Mouse (Mus musculus) midbrain, embryonic 15.5 days (tissue): ENCODE data around the gene Acsl5. TPM values are rescaled to one million over a fixed set of nuclear protein-coding genes. Genes with fewer than 3 reads are reported as not detected.

Experiments used
- ATAC-seq: fragments of 200-750 bp; cut with Nextera tagmentation; replicated peaks from 2 replicates; pipeline ENCODE4 v1.8.0; 2017; ENCODE audit warnings: moderate TSS enrichment
- H3K27ac ChIP-seq: fragments of 300-500 bp; sonication (generic); 2 replicates; pipeline ENCODE4 v1.5.1; 2015; ENCODE audit warnings: mild to moderate bottlenecking, inconsistent platforms
- H3K27me3 ChIP-seq: fragments of 300-500 bp; sonication (generic); replicated peaks from 2 replicates; pipeline ENCODE4 v1.6.1; 2015; ENCODE audit warnings: inconsistent platforms
- H3K36me3 ChIP-seq: fragments of 300-500 bp; sonication (generic); replicated peaks from 2 replicates; pipeline ENCODE4 v1.6.1; 2015; ENCODE audit warnings: inconsistent platforms
- H3K4me1 ChIP-seq: fragments of 300-500 bp; sonication (generic); 2 replicates; pipeline ENCODE4 v1.6.1; 2015; ENCODE audit warnings: inconsistent platforms
- H3K4me2 ChIP-seq: fragments of 300-500 bp; sonication (generic); 2 replicates; pipeline ENCODE4 v1.6.1; 2015; ENCODE audit warnings: inconsistent platforms, mild to moderate bottlenecking, moderate library complexity
- H3K4me3 ChIP-seq: fragments of 300-500 bp; sonication (generic); 2 replicates; pipeline ENCODE4 v1.5.1; 2015; ENCODE audit warnings: mild to moderate bottlenecking, inconsistent platforms
- H3K9ac ChIP-seq: fragments of 300-500 bp; sonication (generic); 2 replicates; pipeline ENCODE4 v1.6.1; 2015; ENCODE audit warnings: mild to moderate bottlenecking, inconsistent platforms
- H3K9me3 ChIP-seq: fragments of 300-500 bp; sonication (generic); 2 replicates; pipeline ENCODE4 v1.6.1; 2016; ENCODE audit warnings: inconsistent platforms
- WGBS: fragments of 180-500 bp; shearing (Covaris S2); methylation state at CpG from one replicate; pipeline ENCODE4 v1.1.7; 2015; ENCODE audit warnings: mixed read lengths; 5-methylcytosine and 5-hydroxymethylcytosine counted together
- polyA plus RNA-seq: library from polyadenylated mRNA; unstranded; fragments of >200 nt; fragmentation: Nextera tagmentation; extraction: Ambion mirVana; gene quantifications from 2 replicates; pipeline ENCODE4 v1.2.1, GENCODE M21; 2015

Gene Acsl5
- polyA plus RNA-seq: 13.4 and 15.7 TPM in 2 replicates

DNA sequence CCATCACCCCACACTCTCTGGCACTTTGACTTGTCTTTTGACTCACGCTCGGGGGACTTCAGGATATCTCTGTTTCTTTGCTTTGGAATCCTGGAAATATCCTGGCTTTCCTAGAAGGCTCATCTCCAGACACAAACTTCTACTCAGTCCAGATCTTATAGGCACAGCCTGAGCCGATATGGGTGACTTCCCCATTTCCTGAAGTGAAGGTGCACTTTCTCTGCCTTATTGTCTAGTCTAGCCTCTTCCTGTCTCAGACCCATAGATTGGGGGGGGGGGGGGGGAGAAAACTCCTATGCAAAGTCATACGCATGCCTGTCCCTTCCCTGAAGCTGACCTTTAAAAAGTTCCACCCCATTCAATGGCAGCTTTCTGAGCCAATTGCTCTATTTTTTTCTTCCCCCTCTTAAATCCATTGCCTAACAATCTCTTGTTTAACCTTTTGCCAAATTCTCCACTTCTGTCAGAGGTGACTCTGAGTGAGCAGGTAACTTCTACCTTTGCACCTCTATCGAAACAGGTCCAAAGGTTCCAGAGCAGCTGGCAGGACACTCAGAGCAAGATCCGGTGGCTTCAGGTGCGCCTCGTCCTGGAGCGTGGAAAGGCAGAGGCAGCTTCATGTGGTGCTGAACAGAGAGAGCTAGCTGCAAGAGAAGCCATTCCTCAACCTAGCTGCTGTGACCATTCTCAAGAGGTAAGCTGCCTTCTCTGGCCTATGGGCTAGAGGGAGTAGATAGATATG lies at the start of gene Acsl5:
Gene Acsl5 (plus strand): TSS at position 556 of the 742 bp plus-strand sequence.
- Histone ChIP-seq H3K9ac (no peak within 1 kb of the TSS), H3K36me3 (no peaks in the 10 kb centered on the region), H3K27ac (no peak within 1 kb of the TSS), H3K27me3 (no peaks in the 10 kb centered on the region), H3K9me3 (no peaks in the 10 kb centered on the region), H3K4me1 (peaks cover 19% of the 10 kb centered on the region), H3K4me3 (no peak within 1 kb of the TSS), H3K4me2 (no peak within 1 kb of the TSS)
- no peak for ATAC-seq
- WGBS: 94% methylated on average over 9 of the region's 9 CpGs

DNA sequence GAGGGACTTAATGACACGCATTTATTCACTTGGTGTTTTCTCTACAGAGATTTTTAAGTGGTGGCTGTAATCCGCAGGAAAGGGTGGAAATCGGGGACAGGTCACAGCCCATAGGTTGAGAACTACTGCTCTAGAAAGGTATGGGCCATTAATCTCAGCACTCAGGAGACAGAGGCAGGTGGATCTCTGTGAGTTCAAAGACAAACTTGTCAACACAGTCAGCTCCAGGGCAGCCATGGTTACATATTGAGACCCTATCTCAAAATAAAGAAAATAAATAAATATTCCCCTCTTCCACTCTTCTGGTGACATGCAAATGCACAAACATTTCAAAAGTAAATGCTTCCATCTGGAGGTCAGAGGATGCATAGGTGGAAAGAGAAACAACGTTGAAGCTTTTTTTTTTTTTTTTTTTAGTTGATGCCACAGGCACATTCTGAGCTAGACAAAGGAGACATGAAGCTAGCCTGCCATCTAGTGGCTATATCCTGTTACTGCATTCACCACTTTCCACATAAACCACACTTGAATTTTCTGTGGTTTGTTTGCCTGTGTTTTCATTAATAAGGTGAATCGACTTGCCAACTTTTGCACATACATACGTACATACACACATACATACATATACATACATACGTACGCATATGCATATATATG lies 45.1 kb upstream of the Acsl5 start:
- Histone ChIP-seq H3K9ac (no peak overlapping the region), H3K36me3 (no peaks in the 10 kb centered on the region), H3K4me2 (no peak overlapping the region), H3K27ac (no peak overlapping the region), H3K4me3 (no peak overlapping the region), H3K27me3 (no peaks in the 10 kb centered on the region), H3K9me3 (no peaks in the 10 kb centered on the region), H3K4me1 (no peaks in the 10 kb centered on the region)
- 40% methylated on average over 8 of the region's 8 CpGs for WGBS
- peak; percentile 50; the same call in 1 of the 2 replicates for ATAC-seq

DNA sequence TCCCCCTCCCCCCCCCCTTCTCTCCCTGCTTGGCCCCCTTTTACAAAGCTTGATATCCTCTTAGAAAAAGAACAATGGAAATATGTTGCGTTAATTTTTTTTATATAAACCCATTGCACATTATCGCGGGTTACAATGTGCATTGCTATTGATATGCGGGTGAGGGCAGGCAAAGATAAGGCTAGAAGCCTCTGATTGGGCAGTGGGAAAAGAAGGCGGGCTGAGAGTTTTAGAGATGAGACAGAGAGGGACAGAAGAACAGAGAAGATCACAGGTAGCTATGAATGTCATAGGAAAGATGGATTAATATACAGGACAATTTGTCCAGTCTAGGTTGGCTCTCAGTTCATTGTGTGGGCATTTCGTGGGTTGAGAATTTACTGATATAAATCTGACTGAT lies 44.5 kb upstream of the Acsl5 start:
- WGBS: 58% methylated on average over 6 of the region's 6 CpGs
- ATAC-seq: 0 out of 2 replicates have a peak, but pooled peaks have one; percentile 14

DNA sequence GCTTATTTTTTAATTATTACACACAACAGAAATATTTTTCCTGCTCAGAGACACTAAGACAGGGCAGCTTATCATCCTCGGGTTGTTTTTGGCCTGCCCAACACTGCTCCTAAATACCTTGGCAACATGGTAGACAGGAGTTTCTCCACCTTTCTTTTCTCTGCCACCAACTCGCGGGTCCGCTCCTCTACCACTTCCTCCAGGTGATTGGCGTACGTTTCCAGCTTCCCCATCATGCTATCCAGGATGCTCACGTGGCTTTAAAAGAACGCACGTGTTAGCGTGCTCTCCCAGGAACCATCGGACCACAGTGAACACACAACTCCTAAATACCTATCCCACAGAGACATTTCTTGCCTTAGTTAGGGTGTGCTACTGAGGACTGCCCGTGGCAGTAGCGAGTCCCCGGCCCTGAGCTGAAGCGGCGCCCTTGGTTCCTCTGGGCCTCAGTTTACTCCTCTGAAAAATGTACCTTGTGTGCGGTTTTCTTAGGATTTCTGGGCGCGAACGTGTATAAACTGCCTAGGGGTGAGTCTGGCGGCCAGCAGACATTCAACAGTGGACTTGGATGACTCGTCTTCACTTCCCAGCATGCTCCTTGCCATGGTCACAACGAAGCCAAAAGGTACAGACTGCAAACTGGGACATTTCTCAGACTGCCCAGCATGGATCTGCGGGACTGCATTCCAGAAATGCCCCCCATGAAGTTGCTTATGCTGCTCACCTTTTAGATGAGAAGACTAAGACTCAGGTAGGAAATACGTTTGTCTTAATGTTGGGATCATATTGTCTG lies 43.8 kb upstream of the Acsl5 start:
- no peaks in the 10 kb centered on the region for H3K9me3 ChIP-seq
- no peak overlapping the region for H3K9ac ChIP-seq
- no peak overlapping the region for H3K4me2 ChIP-seq
- WGBS: 66% methylated on average over 25 of the region's 25 CpGs
- H3K36me3 ChIP-seq: no peaks in the 10 kb centered on the region
- no peaks in the 10 kb centered on the region for H3K27me3 ChIP-seq
- no peak overlapping the region for H3K27ac ChIP-seq
- no peak overlapping the region for H3K4me3 ChIP-seq
- H3K4me1 ChIP-seq: no peaks in the 10 kb centered on the region
- ATAC-seq: no peak

More for the DNA sequence above, 44.5 kb upstream of the Acsl5 start:
- H3K9ac ChIP-seq: no peak overlapping the region
- H3K4me2 ChIP-seq: no peak overlapping the region
- no peaks in the 10 kb centered on the region for H3K9me3 ChIP-seq
- no peaks in the 10 kb centered on the region for H3K36me3 ChIP-seq
- no peak overlapping the region for H3K27ac ChIP-seq
- no peak overlapping the region for H3K4me3 ChIP-seq
- no peaks in the 10 kb centered on the region for H3K27me3 ChIP-seq
- no peaks in the 10 kb centered on the region for H3K4me1 ChIP-seq

DNA sequence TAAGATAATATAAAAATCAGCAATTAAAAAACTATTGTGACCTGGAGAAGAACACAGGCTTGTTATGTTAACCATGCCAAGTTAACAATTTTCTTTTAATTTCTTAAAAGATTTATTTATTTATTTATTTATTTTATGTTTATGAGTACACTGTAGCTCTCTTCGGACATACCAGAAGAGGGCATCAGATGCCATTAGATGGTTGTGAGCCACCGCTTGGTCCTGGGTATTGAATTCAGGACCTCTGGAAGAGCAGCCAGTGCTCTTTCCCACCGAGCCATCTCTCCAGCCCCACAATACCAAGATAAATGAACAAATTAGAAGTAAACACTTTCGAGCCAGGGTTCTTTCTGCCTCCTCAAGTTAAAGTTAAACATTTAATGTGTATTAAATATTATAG lies 43.1 kb upstream of the Acsl5 start:
- no peaks in the 10 kb centered on the region for H3K4me1 ChIP-seq
- no peaks in the 10 kb centered on the region for H3K36me3 ChIP-seq
- no peak for ATAC-seq
- no peak overlapping the region for H3K4me2 ChIP-seq
- 78% methylated on average over 4 of the region's 4 CpGs for WGBS
- no peaks in the 10 kb centered on the region for H3K27me3 ChIP-seq
- no peak overlapping the region for H3K9ac ChIP-seq
- no peak overlapping the region for H3K27ac ChIP-seq
- H3K9me3 ChIP-seq: no peaks in the 10 kb centered on the region
- H3K4me3 ChIP-seq: no peak overlapping the region

DNA sequence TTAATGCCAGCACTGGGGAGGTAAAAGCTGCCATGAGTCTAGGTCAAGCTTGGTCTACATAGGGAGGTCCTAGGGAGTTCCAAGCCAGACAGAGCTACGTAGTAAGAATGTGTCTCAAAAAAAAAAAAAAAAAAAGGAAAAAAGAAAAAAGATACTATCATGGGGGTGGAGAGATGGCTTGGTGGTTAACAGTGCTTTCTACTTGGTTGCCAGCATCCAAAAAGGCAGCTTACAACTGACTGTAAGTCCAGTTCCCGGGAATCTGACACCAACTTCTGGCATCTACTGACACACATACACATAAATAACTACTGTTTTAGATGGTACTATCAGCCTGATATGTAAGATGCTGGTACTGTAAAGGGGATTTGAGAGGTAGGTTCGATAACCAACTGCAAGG lies 42.7 kb upstream of the Acsl5 start:
- WGBS: 89% methylated on average over 3 of the region's 3 CpGs
- no peak for ATAC-seq
- Histone ChIP-seq H3K9ac (no peak overlapping the region), H3K9me3 (no peaks in the 10 kb centered on the region), H3K4me1 (no peaks in the 10 kb centered on the region), H3K27ac (no peak overlapping the region), H3K4me2 (no peak overlapping the region), H3K27me3 (no peaks in the 10 kb centered on the region), H3K36me3 (no peaks in the 10 kb centered on the region), H3K4me3 (no peak overlapping the region)

DNA sequence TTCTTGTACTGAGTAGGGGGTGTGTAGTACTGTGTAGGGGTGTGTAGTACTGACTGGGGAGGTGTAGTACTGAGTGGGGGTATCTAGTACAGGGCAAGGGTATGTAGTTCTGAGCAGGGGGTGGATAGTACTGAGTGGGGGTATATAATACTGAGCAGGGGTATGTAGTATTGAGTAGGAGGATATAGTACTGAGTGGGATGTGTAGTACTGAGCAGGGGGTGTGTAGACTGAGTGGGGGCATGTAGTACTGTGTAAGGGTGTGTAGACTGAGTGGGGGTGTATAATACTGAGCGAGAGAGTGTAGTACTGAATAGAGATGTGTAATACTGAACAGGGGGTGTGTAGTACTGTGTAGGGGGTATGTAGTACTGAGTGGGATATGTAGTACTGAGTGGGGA lies 40.0 kb upstream of the Acsl5 start:
- H3K27me3 ChIP-seq: no peaks in the 10 kb centered on the region
- H3K27ac ChIP-seq: no peak overlapping the region
- 92% methylated on average over 1 of the region's 1 CpGs for WGBS
- no peak overlapping the region for H3K4me2 ChIP-seq
- no peak for ATAC-seq
- H3K36me3 ChIP-seq: no peaks in the 10 kb centered on the region
- H3K4me1 ChIP-seq: no peaks in the 10 kb centered on the region
- no peak overlapping the region for H3K9ac ChIP-seq
- no peaks in the 10 kb centered on the region for H3K9me3 ChIP-seq
- H3K4me3 ChIP-seq: no peak overlapping the region

DNA sequence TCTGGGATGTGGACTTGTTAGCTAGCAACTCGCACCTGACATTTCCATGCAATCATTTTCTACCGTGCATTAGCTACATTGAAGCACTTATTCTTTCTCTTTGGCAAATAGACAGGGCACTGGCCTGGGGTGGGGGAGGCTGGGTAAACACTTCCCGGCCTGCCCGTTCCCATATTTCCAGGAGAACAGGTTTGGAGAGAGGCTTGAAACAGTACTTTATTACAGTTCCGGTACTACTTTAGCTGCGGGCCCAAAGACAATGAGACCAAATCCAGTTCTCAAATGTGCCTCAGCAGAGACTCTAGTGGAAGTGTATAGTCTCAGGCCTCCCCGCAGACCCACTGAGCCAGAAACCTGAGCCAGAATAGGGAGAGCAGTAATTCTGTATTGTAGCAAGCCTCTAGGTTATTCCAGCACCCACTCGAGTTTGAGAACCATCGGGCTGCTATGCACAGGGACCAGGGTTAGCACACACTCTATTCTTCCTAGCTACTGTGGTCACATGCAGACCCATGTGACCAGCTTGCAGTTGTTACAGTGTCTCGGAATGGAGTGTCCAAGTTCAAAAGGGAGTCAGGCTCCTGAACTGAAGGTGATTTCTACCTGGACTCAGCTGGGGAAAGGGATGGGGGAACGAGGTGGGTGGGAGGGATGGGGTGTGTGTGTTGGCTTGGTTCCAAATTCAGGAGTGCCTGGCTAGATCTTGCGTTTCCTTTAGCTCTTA lies 38.0 kb upstream of the Acsl5 start:
- H3K9ac ChIP-seq: no peak overlapping the region
- WGBS: 86% methylated on average over 12 of the region's 12 CpGs
- no peak for ATAC-seq

DNA sequence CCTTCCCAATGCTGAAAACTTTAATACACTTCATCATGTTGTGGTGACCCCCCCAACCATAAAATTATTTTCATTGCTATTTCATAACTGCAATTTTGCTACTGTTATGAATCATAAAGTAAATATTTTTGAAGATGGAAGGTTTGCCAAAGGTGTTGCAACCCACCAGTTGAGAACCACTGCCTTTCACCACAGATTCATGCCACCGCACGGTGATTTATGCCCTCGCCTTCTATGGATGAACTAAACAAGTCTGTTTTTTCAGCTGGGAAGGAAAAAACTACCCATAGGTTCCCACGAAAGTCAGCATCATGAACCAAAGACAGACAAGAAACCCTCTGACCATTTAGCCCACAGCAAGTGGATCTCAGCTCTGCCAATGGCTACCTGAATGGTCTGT lies 34.9 kb upstream of the Acsl5 start:
- Histone ChIP-seq H3K27ac (no peak overlapping the region), H3K27me3 (no peaks in the 10 kb centered on the region), H3K9me3 (no peaks in the 10 kb centered on the region), H3K4me3 (no peak overlapping the region), H3K4me2 (no peak overlapping the region), H3K4me1 (peaks cover 11% of the 10 kb centered on the region), H3K9ac (no peak overlapping the region), H3K36me3 (no peaks in the 10 kb centered on the region)
- 88% methylated on average over 4 of the region's 4 CpGs for WGBS
- ATAC-seq: no peak

More for the DNA sequence above, 38.0 kb upstream of the Acsl5 start:
- H3K27ac ChIP-seq: no peak overlapping the region
- no peak overlapping the region for H3K4me2 ChIP-seq
- peaks cover 8% of the 10 kb centered on the region for H3K4me1 ChIP-seq
- no peaks in the 10 kb centered on the region for H3K27me3 ChIP-seq
- H3K36me3 ChIP-seq: no peaks in the 10 kb centered on the region
- no peaks in the 10 kb centered on the region for H3K9me3 ChIP-seq
- no peak overlapping the region for H3K4me3 ChIP-seq

DNA sequence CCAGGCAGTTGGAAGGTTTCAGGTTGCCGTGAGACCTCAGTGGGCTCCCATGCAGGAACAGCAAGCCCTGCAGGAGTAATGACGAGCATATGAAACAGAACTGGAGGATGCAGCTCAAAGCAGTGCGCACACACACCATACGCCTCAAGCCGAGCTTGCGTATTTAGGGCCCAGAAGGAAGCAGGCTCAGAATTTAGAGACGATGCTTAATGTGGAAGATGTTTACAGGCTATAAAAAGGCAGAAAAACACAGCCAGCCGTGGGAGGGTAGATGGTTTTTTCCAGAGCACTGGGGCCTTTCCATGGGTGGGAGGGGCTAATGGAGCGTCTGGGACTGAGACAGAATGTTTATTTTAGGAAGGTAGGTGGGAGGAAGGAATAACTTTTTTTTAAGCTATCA lies 34.4 kb upstream of the Acsl5 start:
- Histone ChIP-seq H3K27ac (no peak overlapping the region), H3K36me3 (no peaks in the 10 kb centered on the region), H3K4me2 (no peak overlapping the region), H3K4me3 (no peak overlapping the region), H3K9me3 (no peaks in the 10 kb centered on the region), H3K9ac (no peak overlapping the region), H3K4me1 (peaks cover 11% of the 10 kb centered on the region), H3K27me3 (no peaks in the 10 kb centered on the region)
- WGBS: 91% methylated on average over 9 of the region's 9 CpGs
- ATAC-seq: no peak

DNA sequence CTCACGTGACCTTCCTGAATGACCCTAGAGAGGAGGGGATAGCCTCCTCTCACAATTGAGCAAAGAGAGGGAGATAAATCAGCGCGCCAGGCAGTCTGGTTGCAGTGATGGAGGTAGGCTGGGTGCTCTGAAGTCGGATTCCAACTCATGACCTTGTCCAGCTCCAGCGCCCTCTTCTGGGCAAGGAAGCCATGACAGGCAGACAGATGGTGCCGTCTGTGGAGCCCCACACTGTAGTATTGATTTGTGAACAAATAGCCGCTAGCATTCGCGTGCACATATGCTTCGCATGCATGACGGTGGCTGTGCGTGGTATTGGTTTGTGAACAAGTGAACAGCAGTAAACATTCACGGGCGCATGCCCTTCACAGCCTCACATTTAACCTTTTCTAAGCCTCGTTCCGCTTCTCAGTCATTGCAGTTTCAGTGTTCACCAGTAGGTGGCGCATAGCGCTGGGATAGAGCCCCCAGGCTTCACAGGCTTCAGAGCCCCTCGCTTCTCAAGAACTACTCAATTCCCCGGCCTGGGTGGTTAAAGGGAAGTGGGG lies 33.5 kb upstream of the Acsl5 start:
- peak overlapping the region; percentile 64 for H3K4me2 ChIP-seq
- H3K36me3 ChIP-seq: no peaks in the 10 kb centered on the region
- H3K27ac ChIP-seq: no peak overlapping the region
- H3K9ac ChIP-seq: peak overlapping the region; percentile 38
- H3K9me3 ChIP-seq: no peaks in the 10 kb centered on the region
- H3K27me3 ChIP-seq: no peaks in the 10 kb centered on the region
- peak; percentile 87 for ATAC-seq
- peak overlapping the region; percentile 43 for H3K4me3 ChIP-seq
- WGBS: 3% methylated on average over 20 of the region's 20 CpGs
- H3K4me1 ChIP-seq: peaks cover 11% of the 10 kb centered on the region
